Mouse (Mus musculus) adrenal gland, adult 18-20 months (tissue): ENCODE measurements around the gene Mtrex. TPM values are rescaled to one million over a fixed set of nuclear protein-coding genes. Genes with fewer than 3 reads are reported as not detected.

Experiments used
- DNase-seq, 2 experiments: peaks; one replicate each; pipeline ENCODE4 v3.0.0; 2021 to 2022; ENCODE audit warnings: low spot score in 2 of 2
- total RNA-seq, 2 experiments: library from RNA; stranded (reverse); gene quantifications; 1 replicate in 1 of 2; 2 replicates in 1 of 2; pipeline ENCODE4 v1.2.3; 2021

The Mtrex gene
- total RNA-seq, 2 experiments from 2014 or later, result 36.4 to 46.1 TPM

DNA sequence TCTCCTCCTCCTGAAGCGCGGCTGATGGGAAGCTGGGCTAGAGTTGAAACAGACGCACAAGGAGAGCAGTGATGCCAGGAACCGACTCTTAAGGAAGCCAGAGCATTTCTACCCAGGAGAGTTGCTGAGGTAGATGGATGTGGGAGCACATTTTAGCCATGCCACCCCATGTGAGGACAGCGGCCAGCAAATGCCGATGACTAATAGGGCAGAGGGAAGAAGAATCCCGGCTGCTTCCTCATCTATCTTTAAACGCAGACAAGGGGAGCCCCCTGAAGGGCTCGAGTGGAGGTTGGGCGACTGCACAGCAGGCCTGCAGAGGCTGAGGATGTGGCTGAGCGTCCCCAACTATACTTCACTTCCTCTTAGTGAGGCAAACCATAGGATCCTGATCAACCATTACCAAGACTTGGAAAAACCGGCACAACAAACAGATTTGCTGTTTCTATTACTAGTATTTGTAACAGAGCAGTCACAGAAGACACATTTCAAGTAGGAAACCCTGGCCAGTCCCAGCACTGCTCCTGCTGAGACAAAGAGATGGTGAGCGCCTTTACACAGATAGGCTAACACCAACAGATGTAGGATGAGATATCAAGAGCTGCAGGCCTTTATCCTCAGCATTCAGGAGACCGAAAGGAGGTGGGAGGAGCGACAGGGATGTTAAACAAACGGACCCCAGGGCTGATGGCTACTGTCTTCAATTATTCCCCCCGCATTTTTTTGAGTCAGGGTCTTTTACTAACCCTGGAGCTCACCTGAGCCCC lies 55.5 kb downstream of the Mtrex start:
- DNase-seq, result no peak

DNA sequence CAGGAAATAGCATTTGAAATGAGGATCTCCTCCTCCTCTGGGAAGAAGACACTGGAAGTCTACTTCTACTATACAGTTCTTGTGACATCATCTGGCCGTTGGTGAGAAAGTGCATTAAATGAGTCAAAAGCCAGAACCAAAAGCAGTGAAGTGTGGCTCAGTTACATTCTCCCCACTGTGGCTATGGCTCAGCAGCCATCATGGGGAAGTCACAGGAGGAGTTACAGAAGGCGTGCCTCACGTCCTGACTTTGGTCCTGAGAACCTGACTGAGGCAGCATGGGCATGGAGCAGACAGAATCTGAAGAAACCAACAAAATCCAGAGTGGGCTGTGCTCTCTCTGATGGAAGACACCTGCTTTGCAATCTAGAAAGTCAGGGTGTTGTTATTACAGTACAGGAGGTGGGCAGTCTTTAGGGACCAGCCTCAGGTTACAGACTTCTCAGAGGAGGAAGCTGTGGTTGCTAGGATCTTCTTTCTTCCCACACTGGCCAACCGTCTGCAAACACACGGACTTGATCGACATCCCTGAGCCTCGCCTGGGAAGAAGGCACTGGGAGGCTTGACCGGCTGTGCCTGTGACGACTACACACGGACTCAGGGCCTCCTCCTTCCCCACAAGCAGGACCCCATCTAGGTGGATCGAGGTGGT lies 57.0 kb downstream of the Mtrex start:
- DNase-seq, result no peak

DNA sequence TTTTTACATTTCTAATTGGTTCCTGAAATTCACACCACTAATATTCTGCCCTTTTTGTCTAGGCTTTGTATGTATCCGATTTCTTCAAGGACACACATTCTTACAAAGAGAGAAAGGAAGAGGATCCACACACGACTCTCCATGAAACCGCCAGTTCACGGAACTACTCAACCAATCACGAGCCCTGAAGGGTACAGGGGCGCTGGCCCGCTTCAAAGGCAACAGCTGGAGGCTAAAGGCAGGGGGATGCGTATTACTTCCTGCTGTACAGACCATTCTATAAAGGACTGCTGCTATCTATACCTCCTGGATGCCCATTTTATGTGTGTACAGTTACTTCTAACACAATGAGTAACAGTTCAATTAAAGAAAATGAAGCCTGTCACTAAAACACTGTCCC lies 59.8 kb downstream of the Mtrex start:
- DNase-seq, result no peak

DNA sequence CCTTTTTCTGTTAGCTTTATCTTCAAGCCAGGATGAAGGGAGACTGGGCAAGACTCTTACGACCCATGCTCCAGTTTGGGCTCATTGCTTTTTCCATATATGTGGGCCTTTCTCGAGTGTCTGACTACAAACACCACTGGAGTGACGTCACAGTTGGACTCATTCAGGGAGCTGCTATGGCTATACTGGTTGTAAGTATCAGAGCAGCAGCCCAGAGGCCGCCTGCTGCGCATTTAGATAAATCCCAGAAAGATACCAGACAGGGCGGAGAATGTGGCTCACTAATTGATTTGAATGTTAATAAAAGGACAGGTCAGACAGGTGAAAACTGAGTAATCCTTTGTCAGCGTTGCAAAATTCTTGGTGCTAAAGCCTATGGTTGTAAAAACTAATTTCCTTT lies 60.4 kb downstream of the Mtrex start:
- no peak for DNase-seq

DNA sequence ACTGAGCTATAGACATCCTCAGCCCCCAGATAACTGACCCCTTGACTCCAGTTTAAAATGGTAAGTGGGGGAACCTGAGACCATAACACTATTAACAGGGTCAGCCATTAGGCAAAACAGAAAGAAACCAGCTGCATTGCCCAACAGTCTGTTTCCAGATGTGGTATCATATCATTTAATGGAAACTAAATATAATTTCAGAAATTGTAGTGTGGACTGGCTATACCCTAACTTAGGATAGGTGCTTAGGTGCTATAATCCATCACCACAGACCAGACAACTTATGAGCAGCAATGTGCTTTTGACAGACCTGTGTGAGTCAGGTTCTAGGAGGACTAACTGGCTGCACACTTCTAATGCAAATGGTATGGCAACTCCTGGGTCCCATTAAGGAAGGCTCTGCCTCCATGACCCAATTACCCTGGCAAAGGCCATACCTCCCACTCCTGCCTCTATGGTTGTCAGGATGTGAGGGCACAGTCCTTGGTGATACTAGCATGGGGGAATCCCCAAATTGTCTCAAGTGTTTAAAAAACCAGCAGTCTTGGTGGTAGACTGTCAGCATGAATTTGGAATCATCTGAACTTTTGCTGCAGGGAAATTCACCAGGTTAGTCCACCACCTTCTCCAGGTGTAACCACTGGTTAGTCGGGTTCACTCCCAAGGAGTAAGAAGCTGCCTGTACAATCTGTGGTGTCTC lies 64.1 kb downstream of the Mtrex start:
- no peak for DNase-seq

DNA sequence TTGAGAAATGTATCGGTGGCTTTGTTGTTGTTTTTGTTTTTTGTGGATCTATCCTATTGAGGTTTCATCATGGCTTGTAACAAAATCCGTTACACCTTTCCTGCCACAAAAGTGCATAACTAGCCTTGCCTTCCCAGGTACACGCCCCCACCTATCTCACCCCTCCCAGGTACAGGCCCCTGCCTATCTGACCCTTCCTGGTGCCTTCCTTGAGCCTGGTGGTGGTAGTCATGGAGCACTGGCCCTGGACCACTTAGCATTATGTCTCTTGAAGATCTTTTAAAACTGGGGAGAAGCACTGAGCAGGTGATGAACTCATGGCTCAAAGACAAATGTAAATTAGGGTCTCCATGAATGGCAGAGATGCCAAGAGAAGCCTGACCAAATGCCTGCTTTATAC lies 64.9 kb downstream of the Mtrex start:
- no peak for DNase-seq

DNA sequence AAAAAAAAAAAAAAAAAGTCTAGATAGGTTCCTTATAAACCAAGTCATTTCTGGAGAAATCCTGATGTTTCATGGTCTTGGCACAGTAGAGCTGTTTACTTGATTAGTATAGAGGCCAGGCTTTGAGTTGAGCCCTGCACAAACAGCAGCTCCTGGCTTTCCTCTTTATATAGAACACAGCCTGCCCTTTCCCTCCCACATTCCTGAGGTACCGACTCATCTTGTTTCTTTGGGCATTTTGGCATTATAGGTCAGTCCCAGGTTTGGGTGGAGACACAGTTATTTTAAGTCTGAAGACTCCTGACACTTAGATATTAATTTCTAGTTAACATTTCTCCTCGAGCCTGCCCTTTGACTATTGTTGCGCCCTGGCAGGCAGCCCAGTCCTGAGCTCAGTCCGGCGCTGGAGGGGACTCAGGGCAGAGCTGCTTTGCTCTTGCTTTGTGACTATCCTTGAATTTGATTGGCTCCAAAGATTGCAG lies 65.3 kb downstream of the Mtrex start:
- DNase-seq, result peak; percentile 62 to 66

DNA sequence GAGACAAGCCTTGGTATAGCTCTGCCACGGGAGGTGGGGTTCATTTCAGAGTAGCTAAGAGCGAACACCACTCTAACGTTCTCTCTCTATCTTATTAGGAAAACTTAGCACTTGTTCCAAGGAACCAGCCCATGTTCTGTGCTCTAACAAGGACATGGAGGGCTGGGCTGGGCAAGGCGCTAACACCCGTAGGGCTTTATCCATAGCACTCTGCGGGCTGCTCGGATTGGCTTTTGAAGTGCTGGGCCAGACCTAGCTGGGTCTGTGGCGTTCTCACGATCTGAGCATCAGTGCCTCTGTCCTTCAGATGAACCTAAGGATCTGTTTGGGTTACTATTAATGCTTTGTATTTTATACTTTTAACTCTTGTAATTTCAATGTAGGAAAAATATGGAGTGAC lies 66.3 kb downstream of the Mtrex start:
- no peak for DNase-seq

DNA sequence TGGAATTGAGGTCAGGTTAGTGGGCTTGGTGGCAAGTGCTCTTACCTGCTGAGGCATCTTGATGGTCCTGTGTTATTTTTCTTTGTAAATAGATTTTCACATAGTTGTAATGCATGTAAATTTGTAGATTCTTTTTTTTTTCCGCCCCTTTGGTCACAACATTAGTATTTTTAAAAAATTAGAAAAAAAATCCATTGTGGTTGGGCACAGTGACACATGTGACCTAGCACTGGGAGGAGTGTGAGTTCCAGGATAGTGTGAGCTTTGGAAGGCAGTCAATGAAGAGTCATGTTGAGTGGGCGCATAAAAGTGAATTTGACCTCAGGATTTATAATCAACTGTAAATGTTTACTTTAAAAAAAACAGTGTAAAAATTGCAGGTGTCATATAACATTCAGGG lies 66.8 kb downstream of the Mtrex start:
- no peak for DNase-seq

DNA sequence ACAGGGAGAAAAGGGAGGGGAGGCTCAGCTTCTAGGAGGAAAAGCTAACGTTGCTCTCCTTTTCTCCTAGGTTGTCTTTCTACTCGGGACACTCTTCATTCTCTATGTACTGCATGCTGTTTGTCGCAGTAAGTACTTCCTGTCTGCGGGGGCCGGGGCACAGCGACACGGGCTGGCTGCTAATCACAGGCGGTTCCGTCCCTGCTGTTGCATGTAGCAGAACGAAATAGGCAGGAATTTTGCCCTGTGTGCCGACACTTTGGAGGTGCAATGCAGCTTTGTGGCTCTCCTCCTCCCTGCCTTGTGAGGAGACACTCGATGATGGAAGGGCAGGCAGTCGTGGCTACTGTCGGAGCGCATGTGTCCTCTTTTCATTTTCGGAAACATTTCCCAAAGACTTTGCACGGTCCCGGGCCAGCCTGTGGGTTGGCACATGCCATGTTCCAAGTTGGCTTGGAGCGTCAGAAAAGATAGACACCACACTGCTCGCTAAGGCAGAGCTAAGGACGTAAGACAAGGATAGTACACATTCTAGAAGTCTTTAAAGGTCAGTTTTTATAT lies 67.5 kb downstream of the Mtrex start:
- no peak for DNase-seq

DNA sequence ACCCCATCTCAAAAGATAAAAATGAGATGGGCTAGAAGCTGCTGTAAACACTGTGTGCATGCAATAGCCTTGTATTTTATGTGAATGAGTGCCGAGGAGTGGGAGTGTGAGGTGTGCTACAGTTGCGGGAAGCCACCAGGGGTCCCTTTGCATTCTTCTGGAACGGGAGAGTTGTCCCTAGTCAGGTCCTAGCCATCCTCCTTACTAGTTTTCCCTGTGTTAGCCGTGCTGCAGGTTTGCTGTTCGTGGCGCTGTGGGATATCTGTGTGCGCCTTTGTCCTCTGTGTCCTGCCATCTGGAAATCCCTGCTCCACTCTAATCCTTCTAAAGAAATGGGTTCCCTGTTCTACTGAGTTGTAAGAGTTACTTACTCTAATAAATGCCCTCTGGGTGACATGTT lies 69.3 kb downstream of the Mtrex start:
- DNase-seq, result no peak

DNA sequence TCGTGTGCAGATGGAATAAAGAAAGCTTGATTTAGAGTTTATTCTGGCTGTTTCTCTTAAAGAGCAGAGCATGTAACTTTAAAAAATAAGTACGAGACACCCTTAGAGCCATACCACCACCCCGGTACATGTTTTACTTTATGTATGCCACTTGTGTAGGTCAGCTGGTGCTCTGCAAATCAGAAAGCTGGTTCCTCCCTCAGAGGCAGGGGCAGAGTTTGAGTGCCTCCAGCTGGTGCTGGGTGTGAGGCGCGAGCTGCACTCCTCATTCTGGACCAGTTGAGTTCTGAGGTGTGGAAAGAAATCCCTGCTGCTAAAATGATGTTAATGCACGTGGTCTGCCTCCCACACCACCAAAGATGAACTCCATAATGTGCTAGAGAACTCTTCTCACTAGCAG lies 72.8 kb downstream of the Mtrex start:
- no peak for DNase-seq

DNA sequence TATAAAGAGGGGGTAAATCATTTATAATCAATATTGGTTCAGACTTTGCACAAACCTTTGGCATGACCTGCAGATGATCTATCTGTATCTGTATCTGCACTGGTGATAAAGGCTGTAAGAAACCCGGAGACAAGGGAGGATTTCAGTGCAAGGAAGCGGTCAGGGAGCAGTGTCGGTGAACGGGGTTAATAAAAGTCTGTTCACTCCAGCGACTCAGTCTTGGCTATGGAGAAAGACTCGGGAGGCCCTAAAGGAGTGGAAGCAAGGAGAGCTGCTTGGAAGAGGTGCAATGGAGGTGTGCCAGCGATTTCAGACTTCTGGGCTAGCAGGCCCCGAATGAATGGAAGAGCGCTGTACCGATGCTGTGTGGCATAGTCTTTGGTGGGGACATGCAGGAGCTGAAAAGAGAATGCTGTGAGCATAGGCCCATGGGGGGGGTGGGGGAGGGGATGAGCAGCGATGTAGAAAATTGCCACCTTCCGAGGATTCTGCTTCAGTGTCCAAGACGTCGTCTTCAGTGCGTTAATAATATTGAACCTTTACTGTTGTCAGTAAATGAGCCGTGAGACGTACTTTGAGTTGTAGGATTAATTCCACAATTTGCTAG lies 73.4 kb downstream of the Mtrex start:
- no peak for DNase-seq

DNA sequence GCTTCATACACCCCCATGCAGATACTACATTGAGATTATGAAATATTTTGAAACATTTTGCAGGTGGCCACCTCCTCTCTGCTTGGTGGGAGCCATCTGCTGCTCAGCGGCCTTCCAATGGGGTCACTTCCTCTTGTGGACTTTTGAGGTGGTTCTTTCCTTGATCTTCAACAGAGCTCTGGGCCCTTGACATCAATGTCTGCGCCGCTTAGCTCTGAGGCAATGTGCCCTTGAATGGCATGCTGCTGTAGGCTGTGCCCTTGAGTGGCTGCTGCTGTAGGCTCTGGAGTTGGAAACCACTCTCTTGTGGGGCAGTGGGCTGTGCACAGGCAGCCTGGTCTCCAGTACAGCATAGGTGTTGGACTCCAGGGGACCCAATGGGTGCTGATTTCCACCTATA lies 81.3 kb downstream of the Mtrex start:
- DNase-seq, result no peak

DNA sequence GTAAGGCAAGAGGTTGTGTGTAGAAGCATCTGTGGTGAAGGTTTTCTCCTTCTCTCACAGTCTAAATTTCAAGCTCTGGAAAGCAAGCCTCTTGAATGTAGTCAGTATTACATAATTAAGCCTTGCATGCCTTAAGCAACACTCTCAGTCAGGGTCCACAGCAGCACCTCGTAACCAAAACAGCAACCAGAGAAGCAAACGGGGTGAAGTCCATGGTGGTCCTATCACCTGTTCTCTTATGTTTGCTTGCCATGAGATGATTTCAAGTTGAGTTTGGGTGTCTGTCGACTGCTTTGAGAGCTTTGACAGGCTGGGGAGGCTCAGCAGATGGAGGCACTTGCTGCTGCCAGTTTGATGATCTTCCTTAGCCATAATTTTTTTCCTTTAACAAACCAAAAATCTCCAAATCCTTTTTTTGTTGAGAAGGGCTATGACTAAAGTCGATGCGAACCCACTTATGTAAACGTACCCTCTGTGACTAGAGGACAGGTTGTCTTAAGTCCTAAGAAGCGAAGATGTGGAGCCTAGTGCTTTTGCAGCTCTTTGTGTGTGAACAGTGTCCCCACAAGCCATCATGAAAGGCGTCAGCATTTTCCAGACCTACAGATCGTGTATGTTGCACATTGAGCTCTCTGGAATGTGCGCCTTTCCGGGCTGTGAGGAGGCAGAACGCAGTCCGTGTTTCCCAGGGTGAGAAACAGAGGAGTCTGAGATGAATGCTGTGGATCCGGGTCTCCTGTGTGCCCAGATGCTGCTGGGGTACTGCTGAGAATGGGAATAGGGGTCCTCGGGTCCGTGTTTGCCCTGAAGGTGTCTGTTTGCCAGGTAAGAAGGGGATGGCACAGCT lies 86.7 kb downstream of the Mtrex start:
- no peak for DNase-seq

DNA sequence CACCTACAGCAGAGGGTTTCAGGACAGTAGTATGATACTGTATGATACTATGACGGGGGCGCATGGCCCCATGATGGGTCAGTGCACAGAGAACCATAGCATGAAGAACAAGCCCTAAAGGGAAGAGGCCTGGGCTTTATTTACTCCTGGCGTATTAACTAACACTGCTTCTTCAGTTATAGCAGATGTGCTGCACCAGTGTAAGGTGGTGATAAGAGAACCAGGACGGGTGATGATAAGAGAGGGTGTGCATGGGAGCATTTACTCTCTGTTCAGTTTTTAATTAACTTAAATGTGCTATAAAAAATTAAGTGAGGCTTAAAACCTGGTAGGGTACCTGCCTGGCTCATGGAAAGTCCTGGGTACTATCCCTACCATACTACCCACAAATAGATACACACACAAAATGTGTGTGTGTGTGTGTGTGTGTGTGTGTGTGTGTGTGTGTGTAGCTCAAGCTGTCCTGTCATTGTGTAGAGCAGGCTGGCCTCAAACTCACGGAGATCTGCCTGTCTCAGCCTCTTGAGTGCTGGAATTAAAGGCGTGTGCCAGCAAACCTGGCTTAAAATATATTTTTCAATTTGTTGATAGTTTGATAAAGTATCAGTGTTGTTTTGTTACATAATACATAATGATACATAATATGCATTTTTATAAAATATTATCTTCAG lies 88.5 kb downstream of the Mtrex start:
- no peak for DNase-seq

DNA sequence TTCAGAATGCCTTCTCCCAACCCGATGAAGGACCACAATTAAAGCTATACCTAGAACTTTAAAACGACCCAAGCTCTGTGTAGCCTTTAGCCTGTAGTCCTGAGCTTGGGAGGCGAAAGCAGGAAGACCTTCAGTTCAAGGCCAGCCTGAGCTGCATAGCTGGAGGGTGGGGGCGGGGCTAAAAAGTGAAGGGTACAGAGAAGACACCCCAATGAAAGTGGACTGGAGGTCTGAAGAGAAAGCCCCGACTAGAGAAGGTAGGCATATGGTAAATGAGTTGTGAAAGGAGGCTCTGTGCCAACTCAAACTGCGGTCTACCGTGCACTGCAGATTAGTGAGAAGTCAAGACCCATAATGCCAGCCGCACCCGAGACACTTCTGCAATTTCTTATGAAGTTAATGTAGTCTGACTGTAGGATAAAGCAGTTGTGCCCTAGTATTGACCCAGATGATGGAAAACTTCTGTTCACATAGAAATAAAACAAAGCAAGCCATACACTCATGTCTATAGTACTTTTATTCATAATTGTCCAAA lies 89.5 kb downstream of the Mtrex start:
- DNase-seq, result no peak

DNA sequence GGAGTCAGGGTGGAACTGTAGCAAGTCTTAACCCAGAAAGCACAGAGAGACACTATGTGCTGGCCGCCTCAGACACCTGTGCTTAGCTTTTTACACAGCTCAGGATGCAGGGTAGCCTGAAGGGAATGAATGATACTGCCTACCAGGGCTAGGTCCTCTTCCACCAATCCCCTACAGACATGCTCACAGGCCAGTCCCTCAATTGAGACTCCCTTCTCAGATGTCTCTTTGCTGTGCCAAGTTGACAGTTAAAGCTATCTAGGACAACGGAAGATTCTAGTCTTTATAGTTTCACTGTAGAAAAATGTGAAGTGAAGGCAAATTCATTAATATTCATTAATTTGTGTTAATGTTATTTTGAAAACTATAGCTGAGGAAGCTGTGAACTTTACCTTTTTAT lies 90.2 kb downstream of the Mtrex start:
- no peak for DNase-seq

DNA sequence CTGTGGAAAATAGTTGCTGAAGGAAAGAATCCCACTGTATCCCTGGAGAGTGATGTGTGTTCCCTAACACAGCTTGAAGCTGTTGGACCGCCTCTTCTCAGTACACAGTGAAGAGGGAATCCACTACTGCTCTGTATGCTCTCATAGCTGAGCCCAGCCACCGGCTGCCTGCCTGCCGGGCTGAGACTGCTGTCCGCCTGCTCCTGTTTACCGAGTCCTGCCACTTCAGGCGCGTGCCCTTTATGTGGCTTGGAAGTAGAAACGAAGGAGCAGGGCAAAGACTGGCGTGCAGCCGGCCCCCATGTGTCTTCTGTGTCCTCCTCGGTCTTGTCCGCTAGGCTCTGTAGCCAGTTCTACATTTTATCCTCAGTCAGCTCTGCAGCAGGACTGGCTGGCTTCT lies 92.1 kb downstream of the Mtrex start:
- no peak for DNase-seq

DNA sequence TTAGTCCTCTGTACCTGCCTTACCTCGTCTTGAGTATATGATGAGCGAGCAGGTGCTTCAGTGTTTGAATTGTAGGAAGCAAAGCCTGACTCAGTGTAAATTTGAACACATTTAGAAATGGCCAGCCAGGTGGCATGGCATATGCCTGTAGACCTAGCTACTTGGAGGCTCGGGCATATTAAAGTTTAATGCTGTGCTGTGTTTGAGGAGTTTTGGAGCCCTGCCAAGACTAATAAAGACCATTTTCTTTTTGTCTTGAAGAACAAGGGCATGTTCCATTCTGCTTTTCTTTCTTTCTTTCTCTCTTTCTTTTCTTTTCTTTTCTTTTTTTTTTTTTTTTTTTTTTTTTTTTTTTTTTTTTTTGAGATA lies 93.3 kb downstream of the Mtrex start:
- no peak for DNase-seq
